Mouse (Mus musculus) cerebellum, adult 2 months (tissue): ENCODE results near the gene Ankrd42. TPM values are rescaled to one million over a fixed set of nuclear protein-coding genes. Genes with fewer than 3 reads are reported as not detected.
A peak's percentile ranks its signal among the peaks of the same experiment; 100 is the strongest.

ENCODE experiments used
- DNase-seq, 2 experiments: peaks; one replicate each; pipeline ENCODE4 v3.0.0; 2021
- H3K27ac ChIP-seq: fragments of 200-500 bp; 2 replicates; pipeline ENCODE4 v1.5.1; 2012; ENCODE audit warnings: low read length, control low read depth, inconsistent platforms; ENCODE audit not compliant: insufficient read depth
- H3K27me3 ChIP-seq: fragments of 200-500 bp; 2 replicates; pipeline ENCODE4 v1.6.1; 2012; ENCODE audit warnings: inconsistent platforms, mild to moderate bottlenecking, low read length, moderate library complexity; ENCODE audit not compliant: control insufficient read depth, insufficient read depth
- H3K4me1 ChIP-seq: fragments of 200-500 bp; 2 replicates; pipeline ENCODE4 v1.6.1; 2011; ENCODE audit warnings: low read length; ENCODE audit not compliant: control insufficient read depth, insufficient read depth
- H3K4me3 ChIP-seq: fragments of 200-500 bp; replicated peaks from 2 replicates; pipeline ENCODE3; 2011; ENCODE audit warnings: mild to moderate bottlenecking, low read depth, low read length, control low read depth; ENCODE audit not compliant: insufficient read depth
- CTCF ChIP-seq: fragments of 200-500 bp; IDR thresholded peaks from 2 replicates; pipeline ENCODE4 v1.5.1; 2011; ENCODE audit warnings: low read depth, mild to moderate bottlenecking, control low read depth, low read length, moderate library complexity, borderline replicate concordance; ENCODE audit not compliant: insufficient read depth
- POLR2A ChIP-seq: fragments of 200-500 bp; IDR thresholded peaks from 2 replicates; pipeline ENCODE4 v1.6.1; 2011; ENCODE audit warnings: low read length, control low read depth, borderline replicate concordance; ENCODE audit not compliant: insufficient read depth
- WGBS: fragments of 180-500 bp; shearing (Covaris S2); methylation state at CpG from one replicate; pipeline ENCODE4 v1.1.7; 2018; 5-methylcytosine and 5-hydroxymethylcytosine counted together
- polyA plus RNA-seq: library from polyadenylated mRNA; depleted of rRNA; stranded (reverse); fragments of >200 nt; gene quantifications from 2 replicates; pipeline ENCODE4 v1.2.3, GENCODE M21; 2012

The Ankrd42 gene
- polyA plus RNA-seq, 1 experiment: 9.3 TPM

GRCm38 (mm10) chr7:92604961-92605360 lies 32.0 kb downstream of the Ankrd42 start:
- DNase-seq: no peak
- no peak for TF ChIP-seq CTCF
- no peak for TF ChIP-seq POLR2A
- H3K4me1 ChIP-seq: no peaks in the 10 kb centered on the region
- H3K27ac ChIP-seq: no peak overlapping the region
- no peak overlapping the region for H3K4me3 ChIP-seq
- 89% methylated on average over 7 of the region's 7 CpGs for WGBS
- no peaks in the 10 kb centered on the region for H3K27me3 ChIP-seq

GRCm38 (mm10) chr7:92590842-92591241 lies 46.1 kb downstream of the Ankrd42 start:
- Histone ChIP-seq H3K4me3 (no peak overlapping the region), H3K27me3 (no peaks in the 10 kb centered on the region), H3K27ac (no peak overlapping the region), H3K4me1 (no peaks in the 10 kb centered on the region; the same call in 1 of the 2 replicates)
- TF ChIP-seq CTCF: no peak
- TF ChIP-seq POLR2A: no peak
- DNase-seq: no peak
- WGBS: 87% methylated on average over 2 of the region's 2 CpGs

GRCm38 (mm10) chr7:92589986-92590385 lies 47.0 kb downstream of the Ankrd42 start:
- Histone ChIP-seq H3K27me3 (no peaks in the 10 kb centered on the region), H3K4me3 (no peak overlapping the region), H3K27ac (no peak overlapping the region), H3K4me1 (no peaks in the 10 kb centered on the region; the same call in 1 of the 2 replicates)
- DNase-seq: peak in 1 of 2 experiments; percentile 18
- WGBS: 14% methylated on average over 7 of the region's 7 CpGs
- TF ChIP-seq CTCF (no peak), POLR2A (no peak)

- no peak for DNase-seq
- Histone ChIP-seq H3K4me1 (peaks cover 3% of the 10 kb centered on the region; the same call in 1 of the 2 replicates), H3K27ac (no peak overlapping the region), H3K27me3 (no peaks in the 10 kb centered on the region), H3K4me3 (no peak overlapping the region)
- WGBS: 94% methylated on average over 7 of the region's 7 CpGs
- TF ChIP-seq CTCF (no peak), POLR2A (no peak)
These were observed 53.4 kb downstream of the Ankrd42 start for GRCm38 (mm10) chr7:92583567-92583966.

- 33% methylated on average over 5 of the region's 5 CpGs for WGBS
- peak; percentile 50 to 79 for DNase-seq
- H3K4me3 ChIP-seq: no peak overlapping the region
- H3K27me3 ChIP-seq: no peaks in the 10 kb centered on the region
- TF ChIP-seq POLR2A (no peak), CTCF (no peak)
- peak overlapping the region; percentile 92 for H3K27ac ChIP-seq
- peaks cover 3% of the 10 kb centered on the region; the same call in 1 of the 2 replicates for H3K4me1 ChIP-seq
These were observed 56.3 kb downstream of the Ankrd42 start for GRCm38 (mm10) chr7:92580491-92581207.

GRCm38 (mm10) chr7:92566775-92567174 lies 70.2 kb downstream of the Ankrd42 start:
- DNase-seq: no peak
- 79% methylated on average over 1 of the region's 1 CpGs for WGBS
- TF ChIP-seq POLR2A: no peak
- TF ChIP-seq CTCF: no peak
- Histone ChIP-seq H3K4me3 (no peak overlapping the region), H3K4me1 (no peaks in the 10 kb centered on the region), H3K27me3 (no peaks in the 10 kb centered on the region), H3K27ac (no peak overlapping the region)

- Histone ChIP-seq H3K4me3 (peak within 1 kb of the TSS; percentile 87), H3K4me1 (no peaks in the 10 kb centered on the region), H3K27me3 (no peaks in the 10 kb centered on the region), H3K27ac (peak within 1 kb of the TSS; percentile 95)
- under 1% methylated on average over 60 of the region's 60 CpGs for WGBS
- peak; percentile 95 for DNase-seq
- TF ChIP-seq POLR2A: peak; percentile 56; the same call in 1 of the 2 replicates
- peak; percentile 88 for TF ChIP-seq CTCF
These were observed 75.7 kb downstream of the Ankrd42 start, which contains the start of gene Ccdc90b for GRCm38 (mm10) chr7:92560986-92561876. Gene Ccdc90b (plus strand): TSS chr7:92561149.
